Comparison of ENCODE assay signal across 9 mouse cellular contexts in the genomic region with DNA sequence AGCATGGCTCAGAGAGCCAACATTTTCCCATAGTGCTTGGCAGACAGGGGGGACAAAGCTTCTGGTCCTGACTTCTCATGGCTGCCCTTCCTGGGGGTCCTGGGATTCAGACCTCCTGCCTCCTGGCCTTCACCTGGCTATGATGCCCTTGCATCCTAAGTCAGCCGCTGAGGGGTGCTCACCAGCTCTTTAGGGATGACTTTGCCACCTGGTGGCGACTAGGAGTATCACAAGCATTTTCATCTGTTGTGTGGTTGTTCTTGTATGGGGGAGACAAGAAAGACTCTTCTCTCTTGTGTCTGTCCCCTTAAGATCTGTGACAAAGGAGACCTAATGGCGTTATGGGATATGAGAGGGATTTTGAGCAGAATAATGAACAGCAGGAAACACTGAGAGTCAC. TPM values are rescaled to one million over a fixed set of nuclear protein-coding genes. Genes with fewer than 3 reads are reported as not detected.
DNase-seq lines count a peak whose midpoint lies in the region; ATAC-seq and TF ChIP-seq lines count a peak whose summit lies in the region.
"Had no signal": no experiment of that assay in that cellular context is flagged by ENCODE, and none has a peak within 500 bp of the region (broad histone marks: within the 10 kb centered on the region; RNA-seq: fewer than 3 reads in every experiment).

No protein-coding gene starts in this region.

- 16% methylated on average over 3 of the region's 3 CpGs for WGBS in bone marrow, adult 2 months
- 17% methylated on average over 3 of the region's 3 CpGs for WGBS in embryonic facial prominence, embryonic 14.5 days
- 13% methylated on average over 3 of the region's 3 CpGs for WGBS in hindbrain, embryonic 10.5 days

- DNase-seq in embryonic facial prominence, embryonic 14.5 days (ENCODE audit: low spot score): peak; percentile 74
- peak; percentile 75 for DNase-seq in hindbrain, embryonic 10.5 days (ENCODE audit: low spot score)
- DNase-seq in left cerebral cortex, adult 11 months (ENCODE audit: low spot score): peak; percentile 49
- peak; percentile 65 for DNase-seq in right cerebral cortex, postnatal 25 days

- H3K27me3 ChIP-seq in E14TG2a.4 (ENCODE audit: insufficient read depth, low read length): no peaks in the 10 kb centered on the region
- H3K27me3 ChIP-seq in embryonic facial prominence, embryonic 14.5 days (replicated peaks; ENCODE audit: control insufficient read depth, insufficient read depth, low read length): no peaks in the 10 kb centered on the region
- no peaks in the 10 kb centered on the region for H3K27me3 ChIP-seq in hindbrain, embryonic 10.5 days (ENCODE audit: insufficient read depth, poor library complexity, severe bottlenecking)
- H3K27me3 ChIP-seq: heart, embryonic 15.5 days had no signal

- H3K4me2 ChIP-seq in embryonic facial prominence, embryonic 14.5 days (ENCODE audit: low read depth, low read length): no peak overlapping the region
- H3K4me2 ChIP-seq: heart, embryonic 15.5 days had no signal

- TF ChIP-seq POLR2A in bone marrow, adult 2 months (IDR thresholded peaks at IDR 0.05; ENCODE audit: borderline replicate concordance, control insufficient read depth, low read depth, low read length): no peak

- H3K4me3 ChIP-seq in E14TG2a.4 (replicated peaks; ENCODE audit: low read length): no peak overlapping the region
- no peak overlapping the region for H3K4me3 ChIP-seq in bone marrow, adult 2 months (replicated peaks; ENCODE audit: control insufficient read depth, low read depth, low read length)
- no peak overlapping the region for H3K4me3 ChIP-seq in embryonic facial prominence, embryonic 14.5 days (ENCODE audit: low read depth, low read length)
- no peak overlapping the region for H3K4me3 ChIP-seq in hindbrain, embryonic 10.5 days
- H3K4me3 ChIP-seq: heart, embryonic 15.5 days had no signal

- peaks cover 14% of the 10 kb centered on the region; the same call in 1 of the 2 replicates for H3K36me3 ChIP-seq in E14TG2a.4 (ENCODE audit: insufficient read depth, low read length)
- H3K36me3 ChIP-seq in embryonic facial prominence, embryonic 14.5 days (ENCODE audit: control insufficient read depth, insufficient read depth, low read length): peaks cover 19% of the 10 kb centered on the region
- H3K36me3 ChIP-seq in hindbrain, embryonic 10.5 days: peaks cover 72% of the 10 kb centered on the region

- H3K9me3 ChIP-seq in E14TG2a.4 (ENCODE audit: low read length): no peaks in the 10 kb centered on the region
- no peaks in the 10 kb centered on the region for H3K9me3 ChIP-seq in embryonic facial prominence, embryonic 14.5 days (ENCODE audit: control insufficient read depth, low read length)
- no peaks in the 10 kb centered on the region for H3K9me3 ChIP-seq in hindbrain, embryonic 10.5 days
- H3K9me3 ChIP-seq: heart, embryonic 15.5 days had no signal

- no peak for ATAC-seq in embryonic facial prominence, embryonic 14.5 days (ENCODE audit: low read depth)
- 0 out of 2 replicates have a peak, but pooled peaks have one; percentile 18 for ATAC-seq in megakaryocyte-erythroid progenitor cell, adult 5-6 weeks (replicated peaks; ENCODE audit: low FRiP score, low TSS enrichment, poor library complexity, severe bottlenecking)
- no peak for ATAC-seq in monocyte, adult 5-6 weeks (replicated peaks; ENCODE audit: insufficient number of reproducible peaks, low FRiP score, low TSS enrichment, poor library complexity, severe bottlenecking)

- no peak overlapping the region for H3K9ac ChIP-seq in embryonic facial prominence, embryonic 14.5 days (ENCODE audit: low read depth, low read length)
- H3K9ac ChIP-seq: heart, embryonic 15.5 days had no signal

- TF ChIP-seq CTCF in E14TG2a.4 (conservative IDR thresholded peaks at IDR 0.05; ENCODE audit: low read length): peak; percentile 75
- peak; percentile 70 for TF ChIP-seq CTCF in bone marrow, adult 2 months (IDR thresholded peaks at IDR 0.05; ENCODE audit: control insufficient read depth, insufficient read depth, low read length)

- H3K4me1 ChIP-seq in E14TG2a.4 (replicated peaks; ENCODE audit: low read depth, low read length): no peaks in the 10 kb centered on the region
- H3K4me1 ChIP-seq in bone marrow, adult 2 months (ENCODE audit: control insufficient read depth, insufficient read depth, low read length): peaks cover 2% of the 10 kb centered on the region
- H3K4me1 ChIP-seq in embryonic facial prominence, embryonic 14.5 days (ENCODE audit: control insufficient read depth, insufficient read depth, low read length): no peaks in the 10 kb centered on the region
- H3K4me1 ChIP-seq in hindbrain, embryonic 10.5 days (replicated peaks): peaks cover 60% of the 10 kb centered on the region

- H3K27ac ChIP-seq in bone marrow, adult 2 months (ENCODE audit: control insufficient read depth, insufficient read depth, low read depth, low read length, poor library complexity): no peak overlapping the region
- H3K27ac ChIP-seq in embryonic facial prominence, embryonic 14.5 days (replicated peaks; ENCODE audit: low read depth, low read length): no peak overlapping the region
- H3K27ac ChIP-seq in hindbrain, embryonic 10.5 days: no peak overlapping the region
- H3K27ac ChIP-seq: heart, embryonic 15.5 days had no signal

RNA-seq across cellular contexts. Expression of a gene that starts 36.8 kb away (rescaled TPM):
- polyA plus RNA-seq in bone marrow, adult 2 months (2011; ENCODE audit: insufficient read depth, insufficient read length, low replicate concordance, missing spikeins): not detected in 2 replicates
- polyA plus RNA-seq in embryonic facial prominence, embryonic 14.5 days (2014; fragmentation: Nextera tagmentation; extraction: Ambion mirVana): 2.0 and 2.5 TPM in 2 replicates
- polyA plus RNA-seq in hindbrain, embryonic 10.5 days (2016; fragmentation: Nextera tagmentation; extraction: Ambion mirVana): 0.59 and 0.81 TPM in 2 replicates
- total RNA-seq in megakaryocyte-erythroid progenitor cell, adult 5-6 weeks (2014; fragmentation: Nextera tagmentation): 0.35 TPM in 1 of 2 replicates, not detected in the other
- 0.05 TPM in 1 of 2 replicates, not detected in the other for total RNA-seq in megakaryocyte-erythroid progenitor cell, adult 5-6 weeks (2017)
- 0.68 TPM in 1 of 3 replicates, not detected in the others for total RNA-seq in monocyte, adult 5-6 weeks (2017)

RNA-seq across cellular contexts. Expression of a gene that starts 54.8 kb away (rescaled TPM):
- 80.4 and 89.7 TPM in 2 replicates for polyA plus RNA-seq in bone marrow, adult 2 months (2011; ENCODE audit: insufficient read depth, insufficient read length, low replicate concordance, missing spikeins)
- 2.8 and 3.8 TPM in 2 replicates for polyA plus RNA-seq in embryonic facial prominence, embryonic 14.5 days (2014; fragmentation: Nextera tagmentation; extraction: Ambion mirVana)
- polyA plus RNA-seq in hindbrain, embryonic 10.5 days (2016; fragmentation: Nextera tagmentation; extraction: Ambion mirVana): 14.6 and 15.0 TPM in 2 replicates
- total RNA-seq in megakaryocyte-erythroid progenitor cell, adult 5-6 weeks (2014; fragmentation: Nextera tagmentation): 59.0 and 91.0 TPM in 2 replicates
- total RNA-seq in megakaryocyte-erythroid progenitor cell, adult 5-6 weeks (2017): 70.4 and 96.2 TPM in 2 replicates
- 70.1 to 101 TPM (median 79.0 TPM) in 3 replicates for total RNA-seq in monocyte, adult 5-6 weeks (2017)
